Mouse (Mus musculus) MEL (cell line): ENCODE data around the gene Btla. TPM values are rescaled to one million over a fixed set of nuclear protein-coding genes. Genes with fewer than 3 reads are reported as not detected.

Source experiments
- DNase-seq: peaks from one replicate; pipeline ENCODE4 v3.0.0; 2011; ENCODE audit warnings: low read depth, low spot score
- H3K27ac ChIP-seq: 2 replicates; pipeline ENCODE4 v1.5.1; 2012; ENCODE audit warnings: low read depth, mild to moderate bottlenecking, control low read depth, low read length, moderate library complexity; ENCODE audit not compliant: control insufficient read depth
- H3K27me3 ChIP-seq, 2 experiments: fragments of 150-350 bp in 1 of 2; sonication (generic) in 1 of 2; 2 replicates each; pipeline ENCODE4 v1.6.1; 2012; ENCODE audit warnings: low read length in 2 of 2, mild to moderate bottlenecking in 2 of 2, improper control_type of control experiment in 1 of 2, moderate library complexity in 1 of 2; ENCODE audit not compliant: insufficient read depth in 2 of 2, control insufficient read depth in 1 of 2
- H3K36me3 ChIP-seq, 2 experiments: 2 replicates each; pipeline ENCODE4 v1.6.1; 2012 to 2014; ENCODE audit warnings: low read length in 2 of 2, improper control_type of control experiment in 1 of 2, inconsistent platforms in 1 of 2, mild to moderate bottlenecking in 1 of 2; ENCODE audit not compliant: insufficient read depth in 2 of 2, control insufficient read depth in 1 of 2
- H3K4me1 ChIP-seq, 2 experiments: fragments of 150-350 bp in 1 of 2; sonication (generic) in 1 of 2; 2 replicates each; pipeline ENCODE4 v1.6.1; 2012; ENCODE audit warnings: low read length in 2 of 2, improper control_type of control experiment in 1 of 2, mild to moderate bottlenecking in 1 of 2; ENCODE audit not compliant: insufficient read depth in 2 of 2, control insufficient read depth in 1 of 2
- H3K4me3 ChIP-seq, 2 experiments: fragments of 150-350 bp in 1 of 2; sonication (generic) in 1 of 2; 2 replicates each; pipeline ENCODE4 v1.5.1; 2012; ENCODE audit warnings: low read depth in 2 of 2, low read length in 2 of 2, mild to moderate bottlenecking in 2 of 2, moderate library complexity in 2 of 2, control low read depth in 1 of 2, improper control_type of control experiment in 1 of 2; ENCODE audit not compliant: control insufficient read depth in 1 of 2, insufficient read depth in 1 of 2
- H3K79me2 ChIP-seq: 2 replicates; pipeline ENCODE4 v1.6.1; 2012; ENCODE audit warnings: mild to moderate bottlenecking, low read length, moderate library complexity; ENCODE audit not compliant: control insufficient read depth, poor library complexity, insufficient read depth
- H3K9ac ChIP-seq: 2 replicates; pipeline ENCODE4 v1.6.1; 2012; ENCODE audit warnings: low read depth, mild to moderate bottlenecking, control low read depth, low read length, moderate library complexity; ENCODE audit not compliant: control insufficient read depth, poor library complexity, severe bottlenecking
- H3K9me3 ChIP-seq: fragments of 150-350 bp; sonication (generic); replicated peaks from 2 replicates; pipeline ENCODE4 v1.6.1; 2012; ENCODE audit warnings: mild to moderate bottlenecking, low read length, improper control_type of control experiment, moderate library complexity; ENCODE audit not compliant: insufficient read depth
- BHLHE40 ChIP-seq: IDR thresholded peaks from 2 replicates; pipeline ENCODE4 v1.6.1; 2012; ENCODE audit warnings: low read depth, mild to moderate bottlenecking, inconsistent platforms, low read length, improper control_type of control experiment, borderline replicate concordance
- CHD1 ChIP-seq: IDR thresholded peaks from 2 replicates; pipeline ENCODE4 v1.6.1; 2012; ENCODE audit warnings: low read depth, mild to moderate bottlenecking, inconsistent platforms, low read length, improper control_type of control experiment
- CHD2 ChIP-seq: IDR thresholded peaks from 2 replicates; pipeline ENCODE4 v1.6.1; 2011; ENCODE audit warnings: low read length, improper control_type of control experiment
- CTCF ChIP-seq, 3 experiments: IDR thresholded peaks in 2 of 3; conservative IDR thresholded peaks in 1 of 3; 2 replicates each; pipeline ENCODE4 v1.5.1; 2011 to 2012; ENCODE audit warnings: low read length in 3 of 3, low read depth in 2 of 3, mild to moderate bottlenecking in 2 of 3, improper control_type of control experiment in 1 of 3, inconsistent platforms in 1 of 3, mixed read lengths in 1 of 3, moderate library complexity in 1 of 3; ENCODE audit not compliant: control insufficient read depth in 1 of 3, insufficient read depth in 1 of 3, poor library complexity in 1 of 3, severe bottlenecking in 1 of 3
- E2F4 ChIP-seq: IDR thresholded peaks from 2 replicates; pipeline ENCODE4 v1.6.1; 2011; ENCODE audit warnings: low read depth, low read length, improper control_type of control experiment, borderline replicate concordance
- EP300 ChIP-seq, 2 experiments: IDR thresholded peaks; 2 replicates each; pipeline ENCODE4 v1.6.1; 2011; ENCODE audit warnings: improper control_type of control experiment in 2 of 2, low read length in 2 of 2, low read depth in 1 of 2, mild to moderate bottlenecking in 1 of 2
- GATA1 ChIP-seq: IDR thresholded peaks from 2 replicates; pipeline ENCODE4 v1.6.1; 2011; ENCODE audit warnings: low read depth, low read length, improper control_type of control experiment
- HCFC1 ChIP-seq: IDR thresholded peaks from 2 replicates; pipeline ENCODE4 v1.6.1; 2012; ENCODE audit warnings: low read depth, mild to moderate bottlenecking, inconsistent platforms, low read length, improper control_type of control experiment, moderate library complexity
- JUND ChIP-seq: IDR thresholded peaks from 2 replicates; pipeline ENCODE4 v1.6.1; 2011; ENCODE audit warnings: low read depth, mild to moderate bottlenecking, improper control_type of control experiment, low read length
- MAFK ChIP-seq: IDR thresholded peaks from 2 replicates; pipeline ENCODE4 v1.6.1; 2011; ENCODE audit warnings: low read depth, mild to moderate bottlenecking, low read length, improper control_type of control experiment, borderline replicate concordance
- MAX ChIP-seq: IDR thresholded peaks from 2 replicates; pipeline ENCODE4 v1.6.1; 2011; ENCODE audit warnings: low read length, improper control_type of control experiment
- MEF2A ChIP-seq: IDR thresholded peaks from 2 replicates; pipeline ENCODE4 v1.6.1; 2014; ENCODE audit warnings: low read depth, mild to moderate bottlenecking, inconsistent platforms, low read length, improper control_type of control experiment; ENCODE audit not compliant: poor library complexity, insufficient replicate concordance, severe bottlenecking; ENCODE audit errors: extremely low read depth
- MXI1 ChIP-seq: IDR thresholded peaks from 2 replicates; pipeline ENCODE4 v1.6.1; 2011; ENCODE audit warnings: mild to moderate bottlenecking, low read depth, low read length, improper control_type of control experiment
- MYB ChIP-seq: IDR thresholded peaks from 2 replicates; pipeline ENCODE4 v1.6.1; 2011; ENCODE audit warnings: mild to moderate bottlenecking, low read depth, low read length, improper control_type of control experiment
- NRF1 ChIP-seq: IDR thresholded peaks from 2 replicates; pipeline ENCODE4 v1.6.1; 2014; ENCODE audit warnings: low read depth, mild to moderate bottlenecking, inconsistent platforms, low read length, improper control_type of control experiment, moderate library complexity; ENCODE audit not compliant: poor library complexity, insufficient read depth, severe bottlenecking
- POLR2A ChIP-seq, 2 experiments: IDR thresholded peaks; 2 replicates each; pipeline ENCODE4 v1.6.1; 2011 to 2012; ENCODE audit warnings: low read length in 2 of 2, mild to moderate bottlenecking in 2 of 2, control low read depth in 1 of 2, improper control_type of control experiment in 1 of 2, low read depth in 1 of 2, moderate library complexity in 1 of 2; ENCODE audit not compliant: control insufficient read depth in 1 of 2, insufficient read depth in 1 of 2, poor library complexity in 1 of 2
- POLR2AphosphoS2 ChIP-seq: IDR thresholded peaks from 2 replicates; pipeline ENCODE4 v1.6.1; 2011; ENCODE audit warnings: low read length, improper control_type of control experiment
- POLR2AphosphoS5 ChIP-seq: IDR thresholded peaks from 2 replicates; pipeline ENCODE4 v1.6.1; 2012; ENCODE audit warnings: low read depth, borderline replicate concordance, mild to moderate bottlenecking, inconsistent platforms, low read length, moderate library complexity, mixed read lengths
- RCOR1 ChIP-seq: IDR thresholded peaks from 2 replicates; pipeline ENCODE4 v1.6.1; 2012; ENCODE audit warnings: low read depth, mild to moderate bottlenecking, inconsistent platforms, low read length, improper control_type of control experiment
- SIN3A ChIP-seq: IDR thresholded peaks from 2 replicates; pipeline ENCODE4 v1.6.1; 2012; ENCODE audit warnings: low read length, improper control_type of control experiment, inconsistent platforms
- SMC3 ChIP-seq: IDR thresholded peaks from 2 replicates; pipeline ENCODE4 v1.6.1; 2011; ENCODE audit warnings: low read depth, low read length, improper control_type of control experiment
- TAL1 ChIP-seq: IDR thresholded peaks from 2 replicates; pipeline ENCODE4 v1.6.1; 2012; ENCODE audit warnings: mild to moderate bottlenecking, inconsistent platforms, low read length, moderate library complexity, mixed read lengths
- TBP ChIP-seq: IDR thresholded peaks from 2 replicates; pipeline ENCODE4 v1.8.0; 2011; ENCODE audit warnings: low read depth, low read length, improper control_type of control experiment
- TCF12 ChIP-seq: IDR thresholded peaks from 2 replicates; pipeline ENCODE4 v1.6.1; 2014; ENCODE audit warnings: low read depth, mild to moderate bottlenecking, inconsistent platforms, low read length, improper control_type of control experiment, moderate library complexity
- UBTF ChIP-seq: IDR thresholded peaks from 2 replicates; pipeline ENCODE4 v1.6.1; 2012; ENCODE audit warnings: low read depth, mild to moderate bottlenecking, inconsistent platforms, low read length, improper control_type of control experiment, moderate library complexity, borderline replicate concordance; ENCODE audit not compliant: insufficient read depth
- USF1 ChIP-seq: IDR thresholded peaks from 2 replicates; pipeline ENCODE4 v1.6.1; 2014; ENCODE audit warnings: low read depth, mild to moderate bottlenecking, inconsistent platforms, low read length, improper control_type of control experiment, moderate library complexity
- polyA plus RNA-seq, 2 experiments: library from polyadenylated mRNA; stranded (reverse) in 1 of 2; unstranded in 1 of 2; fragments of >175 nt in 1 of 2; fragments of >200 nt in 1 of 2; gene quantifications; 2 replicates each; pipeline versions ENCODE4 v1.2.1 to v1.2.4; 2012; ENCODE audit warnings: low replicate concordance in 2 of 2, low read depth in 1 of 2; ENCODE audit not compliant: insufficient read length in 2 of 2, insufficient read depth in 1 of 2, missing spikeins in 1 of 2
- total RNA-seq: library from RNA; depleted of rRNA; stranded (reverse); fragments of 300-350 nt; gene quantifications from 2 replicates; pipeline ENCODE4 v1.2.3, GENCODE M21; 2012

Gene Btla
- total and polyA plus RNA-seq, 3 experiments: not detected

GRCm38 (mm10) chr16:45251773-45252413 is 27.8 kb downstream of the Btla start:
- no peak overlapping the region for H3K27ac ChIP-seq
- no peaks in the 10 kb centered on the region for H3K4me1 ChIP-seq
- no peak overlapping the region for H3K9ac ChIP-seq
- no peaks in the 10 kb centered on the region for H3K9me3 ChIP-seq
- no peaks in the 10 kb centered on the region for H3K27me3 ChIP-seq
- no peaks in the 10 kb centered on the region for H3K36me3 ChIP-seq
- no peak for TF ChIP-seq RCOR1
- TF ChIP-seq EP300 (IDR thresholded peaks at IDR 0.05; ENCODE audit: low read depth in 1 of 2, low read length in 2 of 2): no peak
- no peak for TF ChIP-seq POLR2A (IDR thresholded peaks at IDR 0.05; ENCODE audit: control insufficient read depth in 1 of 2, insufficient read depth in 1 of 2, low read depth in 1 of 2, low read length in 2 of 2, poor library complexity in 1 of 2)
- TF ChIP-seq MEF2A: no peak
- no peak for TF ChIP-seq JUND
- no peak for TF ChIP-seq NRF1
- TF ChIP-seq CHD2: no peak
- no peak for TF ChIP-seq BHLHE40
- no peak for TF ChIP-seq MAX
- TF ChIP-seq MAFK: no peak
- TF ChIP-seq SIN3A: no peak
- no peak for TF ChIP-seq TAL1
- no peak for TF ChIP-seq SMC3
- TF ChIP-seq MXI1: no peak
- H3K4me3 ChIP-seq: no peak overlapping the region
- H3K79me2 ChIP-seq: no peaks in the 10 kb centered on the region
- no peak for DNase-seq

GRCm38 (mm10) chr16:45255183-45255861 is 31.2 kb downstream of the Btla start:
- Histone ChIP-seq H3K36me3 (no peaks in the 10 kb centered on the region), H3K27ac (no peak overlapping the region), H3K27me3 (no peaks in the 10 kb centered on the region), H3K4me1 (no peaks in the 10 kb centered on the region), H3K9me3 (no peaks in the 10 kb centered on the region), H3K79me2 (no peaks in the 10 kb centered on the region), H3K9ac (no peak overlapping the region), H3K4me3 (no peak overlapping the region)
- DNase-seq: no peak
- TF ChIP-seq TBP (no peak), GATA1 (no peak), NRF1 (no peak), E2F4 (no peak), TAL1 (no peak), BHLHE40 (no peak), USF1 (no peak), TCF12 (no peak), MEF2A (no peak), CTCF (IDR thresholded peaks at IDR 0.05 in 2 of 3, conservative IDR thresholded peaks at IDR 0.05 in 1 of 3; ENCODE audit: control insufficient read depth in 1 of 3, insufficient read depth in 1 of 3, low read depth in 2 of 3, low read length in 3 of 3, poor library complexity in 1 of 3, severe bottlenecking in 1 of 3) (no peak), UBTF (no peak), POLR2A (IDR thresholded peaks at IDR 0.05; ENCODE audit: control insufficient read depth in 1 of 2, insufficient read depth in 1 of 2, low read depth in 1 of 2, low read length in 2 of 2, poor library complexity in 1 of 2) (no peak), POLR2AphosphoS2 (no peak), HCFC1 (no peak), MYB (no peak), POLR2AphosphoS5 (no peak), CHD1 (no peak)
